Mouse (Mus musculus) left cerebral cortex, postnatal 14 days (tissue): ENCODE measurements at regions not wholly inside any gene's neighbourhood (a gene's known extent, or its start where the extent isn't known, plus 50 kb on each side); places are given as distances from the start of the nearest gene placed in this dataset.
A peak's percentile ranks its signal among the peaks of the same experiment; 100 is the strongest.

Experiments
- DNase-seq, 2 experiments: peaks; one replicate each; pipeline ENCODE4 v3.0.0; 2021 to 2022; ENCODE audit warnings: low spot score in 2 of 2, mixed read lengths in 1 of 2
- intact Hi-C: fragments of 180-260 bp; cut with DNase I; formaldehyde crosslinking; loops from one replicate; pipeline ENCODE4 v1.15.1; 2025

DNA sequence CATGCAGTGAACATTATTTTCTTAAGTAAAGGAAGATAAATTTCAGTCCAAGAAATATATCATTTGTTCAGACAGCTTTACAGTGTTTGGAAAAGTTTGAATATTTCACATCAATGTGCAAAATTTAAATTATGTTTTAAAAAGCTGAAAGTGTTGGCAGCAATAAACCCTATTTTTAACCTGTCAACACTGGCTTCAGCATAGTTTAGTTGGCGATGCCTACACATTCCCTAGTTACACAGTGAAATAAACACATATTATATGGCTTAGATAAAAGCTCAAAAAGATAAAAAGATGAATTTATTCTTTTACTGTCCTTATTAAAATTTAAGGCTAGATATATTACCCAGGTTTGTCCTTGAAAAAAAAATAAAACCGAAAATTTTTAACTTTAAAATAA, 471.8 kb upstream of the Ncam2 start:
- intact Hi-C loops = loop anchor here (5.0 kb wide), 1 partner anchor 449 kb away; no protein-coding TSS in a partner anchor
- DNase-seq = peak in 1 of 2 experiments; percentile 8

DNA sequence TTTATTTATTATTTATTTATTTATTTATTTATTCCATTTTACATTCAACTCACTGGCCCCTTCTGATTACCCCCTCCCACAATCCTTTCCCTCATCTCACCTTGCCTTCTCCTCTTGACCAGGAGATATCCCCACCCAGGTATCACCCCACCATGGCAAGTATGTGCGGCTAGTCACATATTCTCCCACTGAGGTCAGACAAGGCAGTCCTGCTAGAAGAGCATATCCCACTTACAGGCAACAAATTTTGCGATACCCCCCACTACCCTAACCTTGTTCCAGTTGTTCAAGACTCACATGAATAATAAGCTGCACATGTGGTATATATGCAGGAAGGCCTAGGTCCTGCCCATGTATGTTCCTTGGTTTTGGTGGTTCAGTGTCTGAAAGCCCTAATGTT, 427.2 kb upstream of the Ncam2 start:
- intact Hi-C loops = no loop called here
- DNase-seq = no peak

DNA sequence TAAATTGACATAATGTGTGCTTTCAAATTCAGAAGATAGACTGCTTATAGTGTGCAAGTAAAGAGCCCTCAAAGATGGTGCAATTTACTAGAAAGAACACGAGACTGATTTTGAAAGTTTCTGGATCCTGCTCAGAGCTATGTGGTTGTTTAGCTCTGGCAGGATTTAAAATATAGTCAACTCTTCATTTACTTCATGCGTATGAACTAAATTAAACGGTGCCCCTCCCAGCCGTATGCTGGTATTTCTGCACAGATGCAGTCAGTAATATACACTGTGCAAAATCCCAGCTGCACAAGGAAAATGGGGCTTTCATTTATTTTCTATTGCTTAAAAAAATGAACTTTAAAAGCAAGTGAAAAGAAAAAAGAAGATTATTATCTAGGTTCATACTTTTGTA, 383.4 kb upstream of the Ncam2 start:
- intact Hi-C loops = no loop called here
- DNase-seq = peak in 1 of 2 experiments; percentile 36

DNA sequence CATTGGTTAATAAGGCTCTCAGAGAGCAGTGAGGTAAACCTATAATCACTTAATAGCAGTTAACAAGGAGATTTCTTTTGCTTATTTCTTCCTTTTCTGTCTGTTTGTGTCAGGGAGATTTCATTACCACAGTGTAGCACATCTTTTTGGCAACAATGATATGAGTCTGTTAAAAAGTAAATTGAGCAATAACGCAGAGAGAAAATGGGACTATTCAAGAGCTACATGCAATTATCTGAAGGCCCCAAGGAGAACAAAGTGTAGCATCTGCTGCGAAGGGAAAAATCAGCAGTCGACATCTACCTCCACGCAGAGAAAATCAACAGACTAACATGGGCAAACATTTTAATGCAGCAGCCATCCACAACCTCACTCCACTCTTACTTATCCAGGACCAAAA, 366.0 kb upstream of the Ncam2 start:
- intact Hi-C loops = no loop called here
- no peak for DNase-seq
